Mouse (Mus musculus) kidney, adult 9 months (tissue): ENCODE data around the gene Jph2.
A peak's percentile ranks its signal among the peaks of the same experiment; 100 is the strongest.

Experiments used
- DNase-seq: peaks from one replicate; pipeline ENCODE4 v3.0.0; 2022

Jph2 gene

GRCm38 (mm10) chr2:163358662-163359061, 39.1 kb downstream of the Jph2 start:
- DNase-seq = no peak

GRCm38 (mm10) chr2:163356113-163356840, 41.5 kb downstream of the Jph2 start:
- DNase-seq = no peak

- no peak for DNase-seq
Measured at GRCm38 (mm10) chr2:163355666-163356065, 42.1 kb downstream of the Jph2 start.

- no peak for DNase-seq
Measured at GRCm38 (mm10) chr2:163353731-163354130, 44.1 kb downstream of the Jph2 start.

GRCm38 (mm10) chr2:163350443-163350842, 47.4 kb downstream of the Jph2 start:
- no peak for DNase-seq

GRCm38 (mm10) chr2:163349411-163349810, 48.4 kb downstream of the Jph2 start:
- no peak for DNase-seq

GRCm38 (mm10) chr2:163348677-163349076, 49.1 kb downstream of the Jph2 start:
- no peak for DNase-seq

- no peak for DNase-seq
Measured at GRCm38 (mm10) chr2:163347517-163348184, 50.1 kb downstream of the Jph2 start.

- DNase-seq = no peak
Measured at GRCm38 (mm10) chr2:163346497-163346896, 51.3 kb downstream of the Jph2 start.

GRCm38 (mm10) chr2:163344976-163345660, 52.7 kb downstream of the Jph2 start:
- no peak for DNase-seq

GRCm38 (mm10) chr2:163343671-163344070, 54.1 kb downstream of the Jph2 start:
- DNase-seq = peak; percentile 31

- DNase-seq = peak; percentile 50
Measured at GRCm38 (mm10) chr2:163340263-163340662, 57.5 kb downstream of the Jph2 start.

- DNase-seq = no peak
Measured at GRCm38 (mm10) chr2:163332368-163333055, 65.3 kb downstream of the Jph2 start.

GRCm38 (mm10) chr2:163331423-163331822, 66.4 kb downstream of the Jph2 start:
- DNase-seq = no peak

GRCm38 (mm10) chr2:163330742-163331141, 67.1 kb downstream of the Jph2 start:
- DNase-seq = peak; percentile 65

- DNase-seq = no peak
Measured at GRCm38 (mm10) chr2:163323163-163323562, 74.6 kb downstream of the Jph2 start.

GRCm38 (mm10) chr2:163318777-163319176, 79.0 kb downstream of the Jph2 start:
- DNase-seq = no peak

- no peak for DNase-seq
Measured at GRCm38 (mm10) chr2:163317281-163317680, 80.5 kb downstream of the Jph2 start.

- no peak for DNase-seq
Measured at GRCm38 (mm10) chr2:163310163-163310688, 87.6 kb downstream of the Jph2 start.

GRCm38 (mm10) chr2:163309376-163309775, 88.4 kb downstream of the Jph2 start:
- DNase-seq = no peak

GRCm38 (mm10) chr2:163303037-163303436, 94.8 kb downstream of the Jph2 start:
- DNase-seq = no peak

- no peak for DNase-seq
Measured at GRCm38 (mm10) chr2:163301641-163302040, 96.2 kb downstream of the Jph2 start.
